In genomic region chr13:104393427-104394356, GRCm38 (mm10) we compare ENCODE assay signal across 10 mouse cellular contexts.
DNase-seq lines count a peak whose midpoint lies in the region; ATAC-seq and TF ChIP-seq lines count a peak whose summit lies in the region.
"Had no signal": no experiment of that assay in that cellular context is flagged by ENCODE, and none has a peak within 500 bp of the region (broad histone marks: within the 10 kb centered on the region; RNA-seq: fewer than 3 reads in every experiment).

No protein-coding gene starts in this region.

- no peak overlapping the region for H3K4me2 ChIP-seq in forebrain, embryonic 13.5 days
- H3K4me2 ChIP-seq in forebrain, embryonic 11.5 days (ENCODE audit: low read depth, low read length, severe bottlenecking), result no peak overlapping the region
- H3K4me2 ChIP-seq in kidney, embryonic 14.5 days (replicated peaks; ENCODE audit: low read depth, low read length), result no peak overlapping the region

- no peaks in the 10 kb centered on the region for H3K36me3 ChIP-seq in forebrain, embryonic 13.5 days (ENCODE audit: poor library complexity, severe bottlenecking)
- no peaks in the 10 kb centered on the region for H3K36me3 ChIP-seq in forebrain, embryonic 11.5 days (ENCODE audit: control insufficient read depth, insufficient read depth, low read length)
- H3K36me3 ChIP-seq in kidney, embryonic 14.5 days (ENCODE audit: control insufficient read depth, insufficient read depth, low read length), result no peaks in the 10 kb centered on the region

- no peaks in the 10 kb centered on the region for H3K9me3 ChIP-seq in forebrain, embryonic 13.5 days (replicated peaks)
- no peaks in the 10 kb centered on the region for H3K9me3 ChIP-seq in forebrain, embryonic 11.5 days (ENCODE audit: control insufficient read depth, low read length)
- no peaks in the 10 kb centered on the region for H3K9me3 ChIP-seq in kidney, embryonic 14.5 days (ENCODE audit: control insufficient read depth, low read length)

- TF ChIP-seq CTCF in layer of hippocampus, adult 2 months (conservative IDR thresholded peaks at IDR 0.05), result no peak

- WGBS in forebrain, embryonic 13.5 days, result 88% methylated on average over 8 of the region's 8 CpGs
- 90% methylated on average over 8 of the region's 8 CpGs for WGBS in forebrain, embryonic 11.5 days
- WGBS in kidney, embryonic 14.5 days, result 82% methylated on average over 8 of the region's 8 CpGs

- no peak overlapping the region for H3K27ac ChIP-seq in forebrain, embryonic 13.5 days
- H3K27ac ChIP-seq in forebrain, embryonic 11.5 days (ENCODE audit: low read depth, low read length), result no peak overlapping the region
- no peak overlapping the region for H3K27ac ChIP-seq in kidney, embryonic 14.5 days (ENCODE audit: low read depth, low read length)
- H3K27ac ChIP-seq in layer of hippocampus, adult 2 months, result no peak overlapping the region

- H3K4me1 ChIP-seq in forebrain, embryonic 13.5 days, result no peaks in the 10 kb centered on the region
- no peaks in the 10 kb centered on the region for H3K4me1 ChIP-seq in forebrain, embryonic 11.5 days (replicated peaks; ENCODE audit: control insufficient read depth, insufficient read depth, low read length)
- H3K4me1 ChIP-seq in kidney, embryonic 14.5 days (ENCODE audit: control insufficient read depth, insufficient read depth, low read length), result 0 out of 2 replicates have a peak, but pooled peaks cover 3% of the 10 kb centered on the region

- peak; percentile 77; the same call in 1 of the 2 replicates for ATAC-seq in forebrain, embryonic 13.5 days
- no peak for ATAC-seq in forebrain, embryonic 11.5 days (replicated peaks; ENCODE audit: low FRiP score)
- ATAC-seq in kidney, embryonic 14.5 days (ENCODE audit: low FRiP score, low TSS enrichment), result no peak
- ATAC-seq: Patski had no signal

- no peak for DNase-seq in forebrain, embryonic 11.5 days (ENCODE audit: low spot score)
- DNase-seq in kidney, postnatal 4 days, result peak; percentile 71 to 74
- DNase-seq in cerebellum, adult 9-11 months, result peak; percentile 30
- peak; percentile 2 to 16 for DNase-seq in layer of hippocampus, adult 2 months (ENCODE audit: low spot score in 2 of 2)
- DNase-seq in adrenal gland, postnatal 36 days, result no peak
- DNase-seq in left cerebral cortex, adult 18-20 months (ENCODE audit: low spot score in 2 of 2), result no peak
- DNase-seq: liver had no signal

- H3K27me3 ChIP-seq in forebrain, embryonic 13.5 days, result no peaks in the 10 kb centered on the region
- no peaks in the 10 kb centered on the region for H3K27me3 ChIP-seq in forebrain, embryonic 11.5 days (ENCODE audit: control insufficient read depth, insufficient read depth, low read length)
- H3K27me3 ChIP-seq in kidney, embryonic 14.5 days (ENCODE audit: control insufficient read depth, insufficient read depth, low read length), result no peaks in the 10 kb centered on the region
- H3K27me3 ChIP-seq: Patski had no signal

- H3K9ac ChIP-seq in forebrain, embryonic 13.5 days, result no peak overlapping the region
- H3K9ac ChIP-seq in forebrain, embryonic 11.5 days (ENCODE audit: low read length), result no peak overlapping the region
- H3K9ac ChIP-seq in kidney, embryonic 14.5 days (ENCODE audit: low read depth, low read length), result no peak overlapping the region

- H3K4me3 ChIP-seq in forebrain, embryonic 13.5 days, result no peak overlapping the region
- H3K4me3 ChIP-seq in forebrain, embryonic 11.5 days (ENCODE audit: low read depth, low read length), result no peak overlapping the region
- no peak overlapping the region for H3K4me3 ChIP-seq in kidney, embryonic 14.5 days (ENCODE audit: low read length)
- no peak overlapping the region for H3K4me3 ChIP-seq in layer of hippocampus, adult 2 months

Comparison
In these comparisons a context has a peak if more than half of its experiments do, and no peak if none do; other contexts are left out.
1. DNase-seq: peak in kidney, postnatal 4 days (2 of 2), cerebellum, adult 9-11 months (single experiment) and layer of hippocampus, adult 2 months (2 of 2); none in forebrain, embryonic 11.5 days (single experiment), adrenal gland, postnatal 36 days (0 of 2) and left cerebral cortex, adult 18-20 months (0 of 2).